Mouse (Mus musculus): ENCODE measurements around the gene Rab3gap1.

The Rab3gap1 gene

DNA sequence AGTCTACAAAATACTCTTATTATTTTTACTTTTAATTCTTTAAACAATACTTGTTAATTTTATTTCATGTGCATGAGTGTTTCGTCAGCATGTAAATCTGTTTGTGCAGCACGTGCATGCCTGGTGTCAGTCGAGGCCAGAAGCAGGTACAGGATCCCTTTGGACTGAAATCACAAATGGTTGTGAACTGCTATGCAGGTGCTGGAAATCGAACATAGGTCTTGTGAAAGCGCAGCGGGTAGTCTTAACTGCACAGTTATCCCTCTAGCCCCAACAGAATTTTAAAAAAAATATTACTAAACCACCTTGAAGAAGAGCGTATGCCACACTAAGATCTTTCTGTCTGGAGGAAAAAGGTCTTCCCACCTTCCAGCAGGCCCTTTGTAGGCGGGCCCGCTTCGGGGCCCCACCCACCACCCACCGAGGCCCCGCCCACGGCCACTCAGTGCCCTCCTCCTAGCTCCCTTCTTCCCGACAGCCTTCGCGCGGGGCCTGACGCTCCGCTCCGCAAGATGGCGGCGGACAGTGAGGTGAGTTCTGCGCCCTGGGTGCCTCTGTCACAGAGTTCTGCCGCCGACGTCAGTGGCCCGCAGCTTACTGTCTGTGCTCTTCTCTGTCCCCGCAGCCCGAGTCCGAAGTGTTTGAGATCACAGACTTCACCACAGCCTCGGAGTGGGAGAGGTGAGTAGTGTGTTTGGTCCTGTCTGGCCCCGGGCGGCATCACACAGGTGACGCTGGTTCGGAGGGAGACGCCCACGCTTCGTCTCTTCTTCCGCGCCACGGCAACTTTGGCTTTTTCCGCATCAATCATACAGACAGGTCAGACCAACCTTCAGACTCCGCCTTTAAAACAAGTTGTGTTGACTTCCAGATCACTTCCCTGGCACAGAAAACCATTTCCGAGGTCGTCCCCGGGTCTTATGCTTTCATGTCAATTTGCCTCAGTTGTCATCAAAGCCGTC is at the start of gene Rab3gap1:
Rab3gap1 (plus strand) TSS at position 474 of the 962 bp plus-strand sequence.
- DNase-seq (ENCODE audit: low spot score): peak; percentile 82

DNA sequence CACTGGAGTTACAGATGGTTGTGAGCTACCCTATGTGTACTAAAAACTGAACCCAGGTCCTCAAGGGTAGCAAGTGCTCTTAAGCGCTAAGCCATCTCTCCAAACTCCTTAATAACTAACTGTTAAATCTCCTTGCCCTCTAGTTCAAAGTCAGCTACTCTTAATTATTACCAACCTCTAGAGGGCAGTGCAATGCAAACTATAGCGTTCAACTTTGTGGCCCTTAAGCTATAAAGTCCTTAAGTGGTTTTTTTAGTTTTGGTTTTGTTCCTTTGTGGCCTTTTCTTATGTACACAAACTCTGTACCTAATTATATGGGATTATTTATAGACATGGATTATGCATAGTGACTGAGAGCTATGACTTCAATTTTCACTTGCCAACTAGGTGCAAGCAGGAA is 41.2 kb upstream of the Rab3gap1 start:
- peak; percentile 15 for DNase-seq (ENCODE audit: low spot score)

DNA sequence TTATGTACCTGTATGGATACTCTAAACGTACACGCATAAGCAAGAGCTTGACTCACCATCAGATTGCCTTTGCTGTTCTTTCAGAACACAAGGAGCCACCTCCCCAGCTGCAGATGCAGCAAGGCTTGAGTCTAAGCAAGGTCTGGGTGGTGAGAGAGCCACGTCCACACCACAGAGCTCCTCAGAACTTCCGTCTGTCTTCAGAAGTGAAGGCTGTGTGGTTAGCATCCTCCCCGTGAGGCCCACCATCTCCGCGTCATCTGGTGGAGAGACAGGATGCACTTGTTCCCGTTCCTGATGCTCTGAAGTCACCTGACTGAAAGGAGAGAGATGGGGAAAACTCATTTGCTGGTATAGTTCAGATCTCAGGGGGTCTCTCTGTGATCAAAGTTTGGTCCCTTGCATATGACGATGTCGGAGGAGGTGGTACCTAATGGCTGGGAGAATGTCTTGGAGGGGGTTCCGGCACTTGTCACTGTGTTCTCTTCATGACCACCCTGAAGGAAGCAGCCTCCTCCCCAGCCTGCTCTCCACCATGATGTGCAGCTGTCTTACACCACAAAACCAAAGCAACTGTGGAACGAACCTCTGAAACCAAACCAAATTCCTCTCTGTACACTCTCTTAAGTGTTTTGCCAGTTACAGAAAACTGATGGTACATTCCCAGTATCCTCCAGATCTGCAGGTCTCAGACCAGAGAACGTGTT is 38.2 kb upstream of the Rab3gap1 start:
- DNase-seq (ENCODE audit: low spot score): no peak

DNA sequence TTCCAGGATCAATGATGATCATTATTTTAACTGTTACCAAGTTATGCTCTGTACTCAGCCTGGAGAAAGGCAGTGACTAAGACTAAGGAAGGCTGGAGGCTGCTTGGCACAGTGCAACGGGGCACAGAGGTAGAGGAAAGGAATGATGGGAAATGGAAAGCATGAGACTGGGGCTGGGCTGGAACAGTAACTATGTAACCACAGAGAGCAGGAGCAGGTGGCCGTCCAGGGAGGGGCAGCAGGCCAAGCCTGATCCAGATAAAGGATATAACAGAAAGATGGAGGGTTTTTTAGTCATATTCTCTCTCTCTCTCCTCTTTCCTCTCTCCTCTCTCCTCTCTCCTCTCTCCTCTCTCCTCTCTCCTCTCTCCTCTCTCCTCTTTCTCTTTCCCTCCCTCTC is 34.9 kb upstream of the Rab3gap1 start:
- DNase-seq (ENCODE audit: low spot score): no peak

DNA sequence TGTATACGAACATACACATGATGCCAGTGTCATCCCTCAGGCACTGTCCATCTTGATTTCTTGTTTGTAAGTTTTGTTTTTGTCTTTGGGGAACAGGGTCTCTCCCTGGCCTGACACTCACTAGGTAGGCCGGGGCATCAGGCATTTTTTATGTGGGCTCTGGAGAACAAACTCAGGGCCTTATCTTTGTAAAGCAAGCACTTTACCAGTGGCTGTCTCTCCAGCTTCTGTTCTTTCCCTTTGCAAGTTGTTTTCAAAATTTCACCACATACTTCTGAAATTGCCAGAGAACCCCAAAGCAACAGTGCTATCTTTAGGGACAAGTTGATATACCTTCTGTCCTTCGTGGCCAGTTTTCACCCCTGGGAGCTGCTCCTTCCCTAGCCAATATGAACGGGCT is 34.4 kb upstream of the Rab3gap1 start:
- DNase-seq (ENCODE audit: low spot score): no peak

DNA sequence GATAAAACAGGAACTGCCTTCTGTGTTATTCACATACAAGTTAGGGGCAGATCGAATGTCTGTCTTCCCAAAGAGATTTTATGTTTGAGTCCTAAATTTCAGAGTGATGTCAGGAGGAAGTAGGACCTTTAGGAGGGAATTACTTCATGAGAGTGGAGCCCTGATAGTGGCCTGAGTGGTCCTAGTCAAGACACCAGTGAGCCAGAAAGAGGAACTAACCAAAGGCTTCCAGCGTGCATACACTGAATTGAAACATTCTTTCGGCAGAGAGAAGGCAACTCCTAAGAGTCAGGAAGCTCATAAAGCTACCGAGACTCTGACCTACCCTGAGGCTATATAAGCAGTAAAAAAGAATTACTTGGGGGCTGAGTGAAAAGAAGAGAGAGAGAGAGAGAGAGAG is 32.0 kb upstream of the Rab3gap1 start:
- DNase-seq (ENCODE audit: low spot score): no peak

DNA sequence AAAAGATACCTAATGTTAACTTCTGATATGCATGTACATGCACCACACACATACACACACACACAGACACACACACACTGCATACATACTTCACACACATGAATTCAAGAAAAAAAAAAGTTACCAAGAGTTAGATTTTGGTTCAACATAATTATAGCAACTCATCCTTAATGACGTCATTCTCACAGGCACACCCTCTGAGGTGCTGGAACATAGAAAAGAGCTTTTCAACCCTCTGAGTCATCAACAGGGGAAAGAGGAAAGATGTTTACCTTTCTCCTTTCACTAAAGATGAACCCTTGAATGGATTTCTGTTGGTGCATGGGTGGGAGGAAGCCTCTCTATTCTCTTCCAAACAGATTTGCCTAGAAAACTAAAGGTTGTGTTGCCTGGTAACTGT is 30.0 kb upstream of the Rab3gap1 start:
- DNase-seq (ENCODE audit: low spot score): no peak

DNA sequence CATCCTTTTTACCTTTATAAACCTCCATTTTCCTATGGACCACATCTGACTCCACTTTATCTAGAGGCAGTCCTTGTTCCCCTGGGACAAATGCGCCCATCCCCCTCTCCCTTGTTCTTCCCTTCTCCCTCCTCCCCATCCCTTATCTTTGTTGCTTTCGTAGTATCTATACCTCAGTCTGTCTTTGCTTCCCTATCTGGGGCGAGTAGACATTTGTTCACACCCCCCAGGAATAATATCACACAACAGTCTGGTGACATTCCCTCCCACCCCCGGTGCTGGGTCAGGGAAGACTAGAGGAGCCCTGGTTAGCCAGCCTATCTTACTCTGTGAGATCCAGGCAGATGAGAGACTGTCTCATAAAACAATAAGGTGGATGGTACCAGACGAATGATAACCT is 23.1 kb upstream of the Rab3gap1 start:
- DNase-seq (ENCODE audit: low spot score): no peak

DNA sequence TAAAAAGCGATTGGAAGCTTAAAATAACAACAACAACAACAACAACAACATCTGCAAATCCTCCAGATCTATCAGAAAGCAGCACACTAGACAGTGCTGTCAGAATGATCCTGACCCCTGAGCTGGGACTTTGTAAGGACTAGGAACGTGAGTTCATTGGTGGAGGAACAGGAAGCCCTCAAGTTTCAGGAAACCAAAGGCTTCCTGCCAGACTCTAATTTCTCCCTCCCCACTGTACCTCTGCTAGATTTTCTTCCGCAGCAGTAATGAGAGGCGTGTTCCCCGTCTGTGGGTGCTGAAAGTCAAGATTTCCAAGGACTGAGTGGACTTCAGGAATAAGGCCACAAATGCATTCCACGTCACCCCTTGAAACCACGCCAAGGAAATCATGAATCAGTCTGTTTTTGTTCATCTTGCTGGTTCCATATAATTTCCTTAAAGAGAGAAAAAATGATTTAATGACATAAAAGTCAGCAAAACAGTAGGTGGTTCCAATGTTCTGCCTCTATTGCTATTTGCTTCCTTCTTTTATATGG is 18.4 kb upstream of the Rab3gap1 start:
- DNase-seq (ENCODE audit: low spot score): no peak

DNA sequence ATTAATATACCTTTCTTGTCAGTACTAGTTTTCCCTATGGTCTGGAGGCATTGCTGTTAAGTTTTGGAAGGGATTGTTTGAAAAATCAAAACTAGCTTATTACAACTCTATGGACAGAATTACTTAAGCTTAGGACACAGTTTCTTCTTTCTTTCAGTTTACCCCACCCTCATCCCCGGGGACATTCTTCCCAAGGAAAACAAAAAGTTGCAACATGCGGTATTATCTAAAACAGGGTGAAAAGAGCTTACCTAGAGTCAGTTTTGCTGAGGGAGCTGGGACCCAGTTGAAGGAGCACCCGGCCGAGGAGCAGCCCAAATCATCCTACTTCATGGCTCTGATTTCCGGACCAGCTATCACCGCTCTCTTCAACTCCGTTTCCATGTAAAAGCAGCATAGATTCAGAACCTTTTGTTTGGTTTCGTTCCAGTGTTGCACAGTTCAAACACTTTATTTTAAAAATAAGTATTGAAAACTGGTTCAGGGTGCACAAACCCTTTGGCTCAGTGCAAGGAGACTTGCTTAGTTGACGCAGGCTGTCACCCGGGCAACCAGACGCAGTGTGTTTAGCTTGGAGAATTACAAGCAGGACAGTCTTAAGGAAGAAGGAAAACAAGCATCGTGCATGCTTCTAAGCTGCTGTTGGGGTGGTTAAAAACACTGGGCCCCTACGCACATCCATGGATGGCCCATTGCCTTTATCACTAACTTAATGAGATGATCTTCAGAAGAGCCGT is 13.9 kb upstream of the Rab3gap1 start, which contains the start of gene Map3k19:
Map3k19 (minus strand) TSS at position 546 of the 737 bp plus-strand sequence.
- no peak for DNase-seq (ENCODE audit: low spot score)

DNA sequence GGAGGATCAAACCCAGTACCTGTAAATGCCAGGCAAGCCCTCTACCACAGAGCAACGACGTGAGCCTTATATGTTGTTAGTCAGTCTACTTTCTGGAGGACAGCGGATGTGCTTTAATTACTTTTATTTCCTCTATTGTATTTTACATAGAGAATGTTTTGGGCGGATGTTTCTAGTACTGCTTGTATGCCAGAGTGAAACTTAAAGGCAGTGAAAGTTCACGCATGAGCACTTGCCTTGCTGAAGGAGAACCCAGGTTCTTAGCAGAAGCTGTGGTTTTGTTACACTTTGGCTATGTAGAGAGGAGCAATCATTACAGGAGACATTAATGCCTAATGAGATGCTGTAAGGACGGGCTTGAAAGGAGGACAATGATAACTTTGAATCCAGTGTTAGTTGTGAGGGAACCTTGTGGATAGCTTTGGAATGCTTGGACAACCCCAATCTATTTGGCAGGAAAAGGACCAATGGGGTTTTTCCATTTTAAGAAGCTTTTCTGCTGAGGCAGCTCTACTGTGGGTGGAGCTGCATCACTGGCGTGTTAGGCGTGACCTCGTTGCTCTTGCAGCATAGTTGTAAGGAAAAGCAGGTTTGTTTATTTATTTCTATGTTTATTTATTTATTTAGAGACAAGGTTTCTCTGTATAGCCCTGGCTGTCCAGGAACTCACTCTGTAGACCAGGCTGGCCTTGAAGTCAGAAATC is 9.5 kb upstream of the Rab3gap1 start:
- no peak for DNase-seq (ENCODE audit: low spot score)

DNA sequence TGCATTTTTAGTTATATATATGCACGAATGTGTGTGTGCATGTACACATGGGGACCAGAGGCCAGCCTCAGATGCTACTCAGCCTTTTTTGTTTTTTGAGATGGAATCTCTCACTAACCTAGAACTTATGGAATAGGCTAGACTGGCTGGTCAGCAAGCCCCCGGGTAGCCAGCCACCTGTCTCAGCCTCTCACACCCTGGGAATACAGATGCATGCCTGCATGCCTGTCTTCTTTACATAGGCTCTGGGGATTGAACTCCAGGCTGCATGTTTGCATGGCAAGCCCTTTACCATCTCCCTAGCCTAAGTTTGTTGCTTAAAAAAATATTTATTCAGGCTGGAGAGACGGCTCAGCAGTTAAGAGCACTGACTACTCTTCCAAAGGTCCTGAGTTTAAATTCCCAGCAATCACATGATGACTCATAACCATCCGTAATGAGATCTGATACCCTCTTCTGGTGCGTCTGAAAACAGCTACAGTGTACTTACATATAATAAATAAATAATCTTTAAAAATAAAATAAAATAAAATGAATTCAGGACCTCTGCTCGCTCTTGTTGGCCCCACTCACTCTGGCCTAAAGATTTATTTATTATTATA is 8.7 kb upstream of the Rab3gap1 start:
- no peak for DNase-seq (ENCODE audit: low spot score)

DNA sequence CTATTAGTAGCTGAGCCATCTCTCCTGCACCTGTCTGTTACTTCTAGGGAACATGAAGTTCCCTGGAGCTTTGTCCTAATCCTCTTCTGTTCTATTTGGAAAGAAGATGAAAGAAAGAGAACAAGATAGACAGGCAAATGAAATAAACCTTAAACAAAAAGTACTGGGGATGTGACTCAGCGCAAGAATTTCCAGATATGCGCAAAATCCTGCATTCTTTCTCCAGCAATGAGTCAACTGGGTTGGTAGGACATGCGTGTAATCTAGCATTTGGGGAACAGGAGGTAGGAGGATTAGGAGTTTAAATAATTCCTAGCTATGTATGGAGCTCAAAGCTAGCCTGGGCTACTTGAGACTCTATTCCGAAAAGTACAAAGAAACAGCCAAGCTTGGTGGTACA is 8.1 kb upstream of the Rab3gap1 start:
- DNase-seq (ENCODE audit: low spot score): no peak

DNA sequence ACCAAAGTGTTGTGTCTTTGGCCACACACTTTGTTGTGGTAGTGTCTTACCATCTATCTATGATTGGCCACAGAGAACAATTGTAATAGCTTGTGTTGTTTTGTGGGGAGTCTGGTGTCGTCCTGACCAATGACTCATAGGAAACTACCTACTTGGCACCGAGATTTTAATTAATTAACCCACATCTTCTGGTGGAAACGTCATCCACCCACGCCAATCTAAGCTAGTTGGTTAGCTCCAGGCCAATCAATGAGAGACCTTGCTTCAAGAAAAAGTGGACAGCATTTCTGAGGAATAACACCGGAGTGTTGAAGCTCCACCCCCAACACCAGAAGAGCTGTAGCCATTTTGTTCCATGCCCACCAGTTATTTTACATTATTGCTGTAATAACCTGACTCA is 6.7 kb upstream of the Rab3gap1 start:
- DNase-seq (ENCODE audit: low spot score): no peak

DNA sequence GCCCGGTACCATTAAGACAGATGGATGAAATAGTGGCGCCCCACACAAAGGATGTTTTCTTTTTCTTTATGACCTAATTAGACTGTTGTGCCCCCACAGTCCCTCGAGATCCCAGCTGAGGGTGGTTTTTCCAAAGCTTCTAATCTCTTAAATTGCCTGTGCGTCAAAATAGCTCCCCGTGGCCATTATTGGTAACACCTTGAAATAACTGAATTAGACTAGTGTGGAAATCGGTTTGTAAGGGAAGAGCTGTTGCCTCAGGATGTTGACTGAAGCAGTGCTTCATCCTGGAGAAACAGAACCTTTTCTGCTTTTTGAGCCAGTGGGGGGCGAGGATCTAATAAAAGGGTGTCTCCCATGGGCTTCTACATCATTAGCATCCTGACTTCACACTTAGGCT is 4.8 kb upstream of the Rab3gap1 start:
- DNase-seq (ENCODE audit: low spot score): no peak

DNA sequence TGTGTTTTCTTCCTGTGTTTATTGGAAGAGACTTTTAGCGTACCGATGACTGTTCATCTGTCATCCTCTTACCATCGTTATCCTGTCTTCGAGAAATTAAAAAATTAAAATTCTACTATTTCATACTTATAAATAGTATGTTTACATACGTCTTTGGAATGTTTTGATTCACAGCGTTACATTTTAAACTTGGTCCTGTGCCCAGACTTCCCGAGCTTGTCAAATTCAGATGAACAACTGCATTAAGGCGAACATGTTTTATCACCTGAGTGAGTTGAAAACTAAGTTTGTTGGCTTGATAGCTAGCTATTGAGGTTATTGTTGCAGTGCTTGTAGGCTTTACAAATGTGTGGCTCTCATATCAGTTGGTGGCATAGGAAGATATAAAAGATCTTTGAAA is 703 bp downstream of the Rab3gap1 start:
- DNase-seq (ENCODE audit: low spot score): no peak

DNA sequence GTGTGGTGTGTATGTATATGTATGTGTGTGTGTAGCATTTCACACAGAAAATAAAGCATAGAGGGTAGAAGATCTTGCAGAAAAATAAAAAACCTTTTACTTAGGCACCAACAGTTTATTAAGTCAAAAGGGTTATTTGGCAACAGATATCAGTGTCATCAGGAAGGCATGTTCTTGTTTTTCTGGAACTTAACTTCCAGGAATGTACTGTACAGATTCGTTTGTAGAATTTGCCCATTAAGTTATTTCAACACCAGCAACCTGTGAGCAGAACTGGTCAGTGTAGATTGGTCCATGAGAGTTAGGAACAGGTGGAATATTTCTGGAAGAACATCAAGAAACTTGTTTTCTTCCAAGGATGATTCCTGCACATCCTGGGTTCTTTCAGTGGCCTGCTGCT is 30.8 kb downstream of the Rab3gap1 start:
- DNase-seq (ENCODE audit: low spot score): no peak

DNA sequence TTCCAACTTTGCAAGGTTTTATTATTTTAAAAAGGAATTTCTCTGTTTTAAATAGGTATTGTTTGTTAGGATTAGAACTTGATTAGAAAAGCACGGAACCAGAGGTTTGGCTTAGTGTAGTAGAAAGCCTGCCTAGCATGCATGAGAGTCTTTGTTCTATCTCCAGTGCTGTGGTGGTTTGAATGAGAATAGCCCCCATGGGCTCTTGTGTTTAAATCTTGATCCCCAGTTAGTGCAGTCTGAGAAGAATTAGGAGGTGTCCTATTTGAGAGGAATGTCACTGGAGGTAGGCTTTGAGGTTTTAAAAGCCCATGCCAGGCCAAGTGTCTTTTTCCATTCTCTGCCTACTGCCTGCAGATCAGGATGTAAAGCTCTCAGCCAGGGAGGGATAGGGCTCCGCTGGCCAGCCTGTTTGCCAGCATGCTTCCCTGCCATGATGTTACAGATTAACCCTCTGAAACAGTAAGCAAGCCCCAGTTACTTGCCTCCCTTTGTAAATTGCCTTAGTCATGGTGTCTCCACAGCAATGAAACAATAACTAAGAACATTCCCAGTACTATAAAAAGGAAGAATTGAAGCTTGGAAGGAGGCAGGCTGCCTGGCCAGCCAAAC is 36.3 kb downstream of the Rab3gap1 start:
- DNase-seq (ENCODE audit: low spot score): no peak

DNA sequence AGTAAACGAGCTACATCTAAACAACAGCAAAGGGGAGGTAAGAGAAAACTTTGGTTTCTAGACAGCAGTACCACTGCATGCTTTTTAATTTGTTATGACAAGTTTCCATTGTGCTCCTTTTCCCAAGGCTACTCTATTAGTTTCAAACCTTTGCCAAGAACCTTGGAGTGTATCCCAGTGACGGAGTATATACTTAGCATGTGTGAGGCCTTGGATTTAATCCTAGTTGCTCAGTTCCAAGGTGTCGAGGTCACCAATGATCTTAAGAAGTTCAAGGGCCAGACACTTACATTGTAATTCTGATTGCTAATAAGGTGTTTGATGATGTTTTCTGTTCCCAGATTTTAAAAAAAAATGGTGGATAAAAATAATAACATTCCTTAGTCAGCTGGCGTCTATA is 44.5 kb downstream of the Rab3gap1 start:
- DNase-seq (ENCODE audit: low spot score): no peak

DNA sequence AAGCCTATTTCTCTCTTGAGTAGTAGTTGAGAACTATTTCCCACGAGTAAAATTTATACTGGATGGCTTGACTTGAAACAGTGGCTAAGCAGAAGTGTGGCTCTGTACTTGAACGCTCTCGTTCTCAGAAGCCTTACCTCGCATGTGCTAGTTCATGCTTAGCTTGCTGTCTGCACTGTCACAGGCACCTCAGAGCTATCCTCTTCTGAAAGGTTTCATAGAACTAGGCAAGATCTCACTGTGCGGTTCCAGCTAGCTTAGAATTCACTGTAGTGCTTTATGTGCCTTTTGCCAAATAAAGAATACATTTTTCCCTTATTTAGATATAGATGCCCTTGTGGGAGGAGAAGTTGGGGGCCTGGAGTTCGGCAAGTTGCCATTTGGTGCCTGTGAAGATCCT is 46.7 kb downstream of the Rab3gap1 start:
- DNase-seq (ENCODE audit: low spot score): no peak

DNA sequence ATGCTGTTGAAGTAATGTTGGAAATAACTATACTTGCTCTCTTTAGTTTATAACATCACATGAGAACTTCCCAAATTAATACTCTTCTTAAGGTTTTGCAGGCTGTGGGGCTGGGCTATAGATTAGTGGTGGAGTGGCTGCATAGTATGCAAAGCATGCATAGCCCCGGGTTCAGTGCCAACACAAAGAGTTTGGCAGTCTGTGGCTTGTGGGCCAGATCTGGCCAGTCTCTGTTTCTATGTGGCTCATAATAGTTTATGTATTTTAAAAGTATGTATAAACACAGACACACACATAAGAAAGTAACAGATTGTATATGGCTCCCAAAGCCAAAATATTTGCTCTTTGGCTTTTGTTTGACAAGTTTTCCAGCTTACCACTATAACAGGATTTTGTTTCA is 47.2 kb downstream of the Rab3gap1 start:
- DNase-seq (ENCODE audit: low spot score): no peak
